Mouse (Mus musculus) adrenal gland, postnatal 4 days (tissue): ENCODE results near the gene Ythdc1. TPM values are rescaled to one million over a fixed set of nuclear protein-coding genes. Genes with fewer than 3 reads are reported as not detected.

Experiments
- DNase-seq, 2 experiments: peaks; one replicate each; pipeline ENCODE4 v3.0.0; 2021 to 2022; ENCODE audit warnings: low spot score in 2 of 2, mixed read lengths in 2 of 2
- total RNA-seq, 2 experiments: library from RNA; stranded (reverse); gene quantifications; 2 replicates each; pipeline ENCODE4 v1.2.3; 2021

Gene Ythdc1
- total RNA-seq, 2 experiments from 2014 or later: 66.9 to 75.8 TPM

DNA sequence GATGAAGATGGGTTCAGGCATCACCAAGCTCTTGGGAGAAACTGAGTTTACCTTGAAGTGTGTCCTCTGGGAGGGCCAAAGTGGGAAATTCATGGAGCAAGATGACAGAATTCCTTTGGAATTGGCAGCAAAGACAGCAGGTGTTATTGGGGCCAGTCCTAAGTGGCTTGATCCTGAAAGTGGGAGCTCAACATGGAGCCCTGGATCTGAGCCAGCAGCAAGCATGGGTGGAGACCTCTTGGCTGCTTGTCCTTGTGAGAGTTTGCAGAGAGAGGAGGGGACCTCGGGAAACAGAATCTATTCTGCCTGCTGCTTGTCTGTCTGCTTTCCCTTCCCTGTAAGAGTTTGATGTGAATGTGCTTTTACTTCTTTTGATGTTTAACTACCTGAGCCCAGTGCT lies 67.9 kb downstream of the Ythdc1 start:
- no peak for DNase-seq

Other genes starting within 250 kb of the Ythdc1 start
- gene Tmprss11f, start 171.8 kb upstream of the Ythdc1 start, total RNA-seq: not detected
- gene Tmprss11b, start 127.9 kb upstream of the Ythdc1 start, total RNA-seq: not detected
- gene Tmprss11e, start 58.4 kb upstream of the Ythdc1 start, total RNA-seq: not detected
- gene Ugt2b34, start 102.7 kb downstream of the Ythdc1 start, total RNA-seq: 10 to 100 TPM in 1 of 2 experiments, 1 to 10 TPM in 1; 3.1 to 13.0 TPM
- 1 to 10 TPM in 1 of 2 experiments, under 1 TPM in 1; 0.14 to 6.4 TPM for gene Ugt2b1, start 122.3 kb downstream of the Ythdc1 start, total RNA-seq
- gene Ugt2b35, start 196.6 kb downstream of the Ythdc1 start, total RNA-seq: 1 to 10 TPM in 1 of 2 experiments, under 1 TPM in 1; 0.14 to 5.6 TPM